Mouse (Mus musculus) C2C12 (cell line): ENCODE data around the gene Slc12a1. TPM values are rescaled to one million over a fixed set of nuclear protein-coding genes. Genes with fewer than 3 reads are reported as not detected.

Source experiments
- H3K27me3 ChIP-seq: one replicate; pipeline ENCODE4 v1.6.1; 2011; ENCODE audit not compliant: control insufficient read depth, insufficient read depth, insufficient read length
- H3K36me3 ChIP-seq: one replicate; pipeline ENCODE4 v1.6.1; 2011; ENCODE audit not compliant: control insufficient read depth, insufficient read depth
- H3K4me3 ChIP-seq: one replicate; pipeline ENCODE4 v1.5.1; 2011; ENCODE audit warnings: mild to moderate bottlenecking, control low read depth; ENCODE audit not compliant: poor library complexity, insufficient read depth, severe bottlenecking
- H3K79me2 ChIP-seq: one replicate; pipeline ENCODE4 v1.6.1; 2011; ENCODE audit not compliant: control insufficient read depth, insufficient read depth
- H3K79me3 ChIP-seq: one replicate; pipeline ENCODE4 v1.6.1; 2011; ENCODE audit warnings: low read depth, control low read depth
- H3ac ChIP-seq: one replicate; pipeline ENCODE3; 2011; ENCODE audit warnings: low read depth; ENCODE audit not compliant: control insufficient read depth, insufficient read length
- CEBPB ChIP-seq: IDR thresholded peaks from one replicate; pipeline ENCODE4 v1.6.1; 2011; ENCODE audit warnings: low read depth, mild to moderate bottlenecking, control low read depth, moderate library complexity
- CTCF ChIP-seq: IDR thresholded peaks from one replicate; pipeline ENCODE4 v1.5.1; 2011; ENCODE audit not compliant: control insufficient read depth, insufficient read depth, insufficient read length
- FOSL1 ChIP-seq: IDR thresholded peaks from one replicate; pipeline ENCODE4 v1.8.0; 2011; ENCODE audit warnings: mild to moderate bottlenecking, low read length; ENCODE audit not compliant: poor library complexity, insufficient read depth, severe bottlenecking
- MAX ChIP-seq: IDR thresholded peaks from one replicate; pipeline ENCODE4 v1.6.1; 2011; ENCODE audit warnings: mild to moderate bottlenecking, control low read depth
- MYOD1 ChIP-seq: IDR thresholded peaks from one replicate; pipeline ENCODE4 v1.6.1; 2011; ENCODE audit warnings: low read depth; ENCODE audit not compliant: control insufficient read depth, insufficient read length
- MYOG ChIP-seq: IDR thresholded peaks from one replicate; pipeline ENCODE4 v1.6.1; 2011; ENCODE audit not compliant: control insufficient read depth, insufficient read length; ENCODE audit errors: extremely low read depth
- USF1 ChIP-seq: IDR thresholded peaks from one replicate; pipeline ENCODE4 v1.6.1; 2011; ENCODE audit warnings: low read depth, mild to moderate bottlenecking, control low read depth, moderate library complexity
- polyA plus RNA-seq: library from polyadenylated mRNA; unstranded; fragments of >200 nt; fragmentation: generic; extraction: Trizol; gene quantifications from one replicate; pipeline ENCODE4 v1.2.1, GENCODE M21; 2012; ENCODE audit warnings: missing spikeins

The Slc12a1 gene
- polyA plus RNA-seq, 1 experiment, result not detected

DNA sequence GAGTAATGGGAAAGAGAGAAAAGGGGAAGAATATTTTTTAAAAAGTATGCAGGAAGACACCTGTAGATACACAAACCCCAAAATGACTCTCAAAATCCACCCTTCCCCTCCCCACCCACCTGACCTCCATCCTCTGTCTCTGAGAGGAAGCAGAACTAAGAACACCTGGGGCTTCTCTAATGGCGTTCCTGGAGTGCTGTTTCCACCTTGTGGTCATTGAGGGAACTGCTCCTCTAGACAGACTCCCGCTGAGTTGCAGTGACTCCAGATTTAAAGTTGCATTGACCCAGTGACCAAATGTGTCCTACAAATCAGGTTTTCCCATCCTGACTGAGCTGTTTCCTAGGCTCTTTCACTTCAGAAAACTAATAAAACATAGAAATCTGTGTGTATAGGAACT, 36.9 kb downstream of the Slc12a1 start:
- Histone ChIP-seq H3K79me2 (no peaks in the 10 kb centered on the region), H3ac (no peak overlapping the region), H3K4me3 (no peak overlapping the region), H3K27me3 (no peaks in the 10 kb centered on the region), H3K36me3 (no peaks in the 10 kb centered on the region), H3K79me3 (no peaks in the 10 kb centered on the region)
- TF ChIP-seq USF1 (no peak), CTCF (peak; percentile 48)

GRCm38 (mm10) chr2:125192905-125193304, 40.6 kb downstream of the Slc12a1 start:
- Histone ChIP-seq H3ac (no peak overlapping the region), H3K79me3 (no peaks in the 10 kb centered on the region), H3K4me3 (no peak overlapping the region), H3K36me3 (no peaks in the 10 kb centered on the region), H3K27me3 (no peaks in the 10 kb centered on the region), H3K79me2 (no peaks in the 10 kb centered on the region)
- TF ChIP-seq CTCF (no peak), FOSL1 (no peak), MYOD1 (no peak), MAX (no peak), MYOG (no peak), USF1 (no peak), CEBPB (no peak)

- H3ac ChIP-seq, result no peak overlapping the region
- no peaks in the 10 kb centered on the region for H3K36me3 ChIP-seq
- TF ChIP-seq MYOD1 (no peak), USF1 (no peak), MAX (no peak), FOSL1 (no peak), CTCF (no peak), MYOG (no peak), CEBPB (no peak)
- H3K27me3 ChIP-seq, result no peaks in the 10 kb centered on the region
- no peaks in the 10 kb centered on the region for H3K79me3 ChIP-seq
- H3K79me2 ChIP-seq, result no peaks in the 10 kb centered on the region
- no peak overlapping the region for H3K4me3 ChIP-seq
Observed at GRCm38 (mm10) chr2:125196771-125197170, 44.5 kb downstream of the Slc12a1 start.

DNA sequence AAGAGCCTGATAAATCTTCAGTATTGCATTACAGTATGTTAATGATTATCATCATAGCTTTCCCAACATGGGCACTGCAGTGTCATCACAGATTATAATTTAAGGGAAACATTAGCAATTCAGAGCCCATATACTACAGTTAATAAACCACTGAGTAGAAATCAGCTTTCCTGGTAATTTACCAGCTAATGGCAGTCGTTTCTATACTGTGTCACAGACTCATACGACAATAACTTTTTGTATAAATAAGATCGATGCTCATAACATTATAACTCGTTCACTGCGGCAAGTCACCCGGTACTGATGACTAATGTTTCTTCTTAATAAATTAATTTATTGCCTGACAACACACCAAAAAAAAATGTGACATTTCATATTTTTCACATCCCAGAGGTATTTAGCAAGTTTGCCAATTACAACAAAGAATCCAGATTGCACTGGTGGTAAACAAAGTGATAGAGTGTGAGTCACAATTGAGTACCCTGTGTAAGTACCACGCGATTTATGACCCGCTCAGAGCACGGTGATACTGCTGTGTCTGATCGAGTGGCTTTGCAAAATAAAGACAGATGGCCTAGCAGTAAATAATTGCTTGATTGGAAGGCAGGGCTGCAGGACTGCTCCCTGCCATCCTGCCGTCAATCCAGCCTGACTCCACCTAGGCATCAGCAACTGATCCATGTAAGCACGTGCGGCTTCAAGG, 56.7 kb downstream of the Slc12a1 start:
- H3K79me2 ChIP-seq, result no peaks in the 10 kb centered on the region
- H3ac ChIP-seq, result no peak overlapping the region
- H3K27me3 ChIP-seq, result no peaks in the 10 kb centered on the region
- TF ChIP-seq FOSL1 (peak; percentile 61), CEBPB (peak; percentile 65), MYOG (no peak), MAX (peak; percentile 23), MYOD1 (peak; percentile 84), CTCF (no peak), USF1 (no peak)
- no peaks in the 10 kb centered on the region for H3K36me3 ChIP-seq
- H3K79me3 ChIP-seq, result no peaks in the 10 kb centered on the region
- no peak overlapping the region for H3K4me3 ChIP-seq

DNA sequence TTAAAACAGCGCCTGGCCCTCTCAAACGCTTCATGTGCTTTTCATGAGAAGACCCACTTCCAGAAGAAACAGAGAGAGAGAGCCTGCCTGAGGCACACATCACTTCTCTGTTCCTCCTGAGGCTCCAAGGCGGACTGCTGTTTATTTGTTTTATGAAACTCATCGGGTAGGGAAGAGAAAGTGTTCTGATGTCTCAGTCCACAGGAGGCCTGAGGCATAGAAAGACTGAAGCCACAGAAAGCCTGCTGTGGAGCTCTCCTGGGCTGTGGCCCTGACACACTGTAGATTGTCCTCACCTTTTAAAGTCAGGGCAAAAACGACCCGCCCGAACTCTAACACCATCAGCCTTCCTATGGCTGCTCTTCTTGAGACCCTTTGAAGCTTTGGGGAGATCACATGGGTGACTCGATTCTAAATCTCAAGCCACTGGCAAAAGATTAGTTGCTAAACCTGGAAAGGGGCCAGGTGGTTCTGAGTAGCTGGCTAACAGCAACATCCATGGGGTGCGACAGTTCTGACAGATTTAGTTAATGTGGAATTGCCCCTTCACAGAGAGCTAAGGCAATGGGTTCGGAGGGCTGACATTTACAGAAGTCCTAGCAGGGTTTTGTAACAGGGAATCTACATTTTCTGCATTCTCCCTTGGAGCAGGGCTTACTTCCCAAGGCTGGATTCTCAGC, 59.7 kb downstream of the Slc12a1 start:
- Histone ChIP-seq H3ac (no peak overlapping the region), H3K27me3 (no peaks in the 10 kb centered on the region), H3K79me3 (no peaks in the 10 kb centered on the region), H3K36me3 (no peaks in the 10 kb centered on the region), H3K79me2 (no peaks in the 10 kb centered on the region), H3K4me3 (no peak overlapping the region)
- TF ChIP-seq MYOD1 (no peak), USF1 (no peak), CEBPB (no peak), FOSL1 (no peak), CTCF (no peak), MAX (no peak), MYOG (no peak)
